ENCODE assay signal across 8 mouse cellular contexts in genomic region chr13:55470372-55470771, GRCm38 (mm10). TPM values are rescaled to one million over a fixed set of nuclear protein-coding genes. Genes with fewer than 3 reads are reported as not detected.
DNase-seq lines count a peak whose midpoint lies in the region; ATAC-seq lines count a peak whose summit lies in the region.
"Had no signal": no experiment of that assay in that cellular context is flagged by ENCODE, and none has a peak within 500 bp of the region (broad histone marks: within the 10 kb centered on the region; RNA-seq: fewer than 3 reads in every experiment).

No protein-coding gene starts in this region.

- no peak for ATAC-seq in embryonic facial prominence, embryonic 13.5 days (ENCODE audit: insufficient number of reproducible peaks, insufficient read depth, low FRiP score, low TSS enrichment, low read depth)

- no peak overlapping the region for H3K4me3 ChIP-seq in embryonic facial prominence, embryonic 13.5 days
- H3K4me3 ChIP-seq: erythroblast, embryonic 14.5 days had no signal

- no peaks in the 10 kb centered on the region; the same call in 1 of the 2 replicates for H3K27me3 ChIP-seq in embryonic facial prominence, embryonic 13.5 days

- 60% methylated on average over 9 of the region's 9 CpGs for WGBS in embryonic facial prominence, embryonic 13.5 days

- H3K9ac ChIP-seq in embryonic facial prominence, embryonic 13.5 days: peak overlapping the region; percentile 82; the same call in 1 of the 2 replicates

- DNase-seq in testis, postnatal 10 days (ENCODE audit: low spot score): peak; percentile 45
- no peak for DNase-seq in testis, postnatal 14 days (ENCODE audit: low spot score)
- peak; percentile 88 for DNase-seq in layer of hippocampus, adult 9-11 months
- no peak for DNase-seq in urinary bladder, postnatal 10 days (ENCODE audit: low spot score)
- DNase-seq in thymus, postnatal 36 days: no peak
- no peak for DNase-seq in adrenal gland, adult 18-20 months (ENCODE audit: low spot score in 2 of 2)

- peaks cover 65% of the 10 kb centered on the region for H3K4me1 ChIP-seq in embryonic facial prominence, embryonic 13.5 days

- peaks cover 17% of the 10 kb centered on the region for H3K36me3 ChIP-seq in embryonic facial prominence, embryonic 13.5 days

- H3K27ac ChIP-seq in embryonic facial prominence, embryonic 13.5 days: no peak overlapping the region

- no peaks in the 10 kb centered on the region for H3K9me3 ChIP-seq in embryonic facial prominence, embryonic 13.5 days

- no peak overlapping the region for H3K4me2 ChIP-seq in embryonic facial prominence, embryonic 13.5 days

RNA-seq across cellular contexts. Expression of gene Prr7, which starts 6.3 kb away (rescaled TPM):
- 0.96 and 1.2 TPM in 2 replicates for polyA plus RNA-seq in embryonic facial prominence, embryonic 13.5 days (2015; fragmentation: Nextera tagmentation; extraction: Ambion mirVana)
- total RNA-seq in adrenal gland, adult 18-20 months (2021): 1 to 10 TPM; 1.9 to 2.2 TPM

RNA-seq across cellular contexts. Expression of gene Dbn1, which starts 17.5 kb away (rescaled TPM):
- 275 and 276 TPM in 2 replicates for polyA plus RNA-seq in embryonic facial prominence, embryonic 13.5 days (2015; fragmentation: Nextera tagmentation; extraction: Ambion mirVana)
- 10 to 100 TPM; 11.1 to 16.2 TPM for total RNA-seq in adrenal gland, adult 18-20 months (2021)

RNA-seq across cellular contexts. Expression of gene Grk6, which starts 25.5 kb away (rescaled TPM):
- 36.4 and 45.3 TPM in 2 replicates for polyA plus RNA-seq in embryonic facial prominence, embryonic 13.5 days (2015; fragmentation: Nextera tagmentation; extraction: Ambion mirVana)
- total RNA-seq in adrenal gland, adult 18-20 months (2021): 10 to 100 TPM; 27.1 to 33.1 TPM

RNA-seq across cellular contexts. Expression of gene Pdlim7, which starts 43.1 kb away (rescaled TPM):
- 105 and 119 TPM in 2 replicates for polyA plus RNA-seq in embryonic facial prominence, embryonic 13.5 days (2015; fragmentation: Nextera tagmentation; extraction: Ambion mirVana)
- 10 to 100 TPM; 11.6 to 26.8 TPM for total RNA-seq in adrenal gland, adult 18-20 months (2021)

RNA-seq across cellular contexts. Expression of gene F12, which starts 43.8 kb away (rescaled TPM):
- 0.24 and 1.6 TPM in 2 replicates for polyA plus RNA-seq in embryonic facial prominence, embryonic 13.5 days (2015; fragmentation: Nextera tagmentation; extraction: Ambion mirVana)
- total RNA-seq in adrenal gland, adult 18-20 months (2021): not detected

Comparison
In these comparisons a context has a peak if more than half of its experiments do, and no peak if none do; other contexts are left out.
1. DNase-seq: peak in testis, postnatal 10 days (single experiment) and layer of hippocampus, adult 9-11 months (single experiment); none in testis, postnatal 14 days (single experiment), urinary bladder, postnatal 10 days (single experiment), thymus, postnatal 36 days (0 of 2) and adrenal gland, adult 18-20 months (0 of 2).